Mouse (Mus musculus) liver, embryonic 11.5 days (tissue): ENCODE measurements around the gene Tmem98. TPM values are rescaled to one million over a fixed set of nuclear protein-coding genes. Genes with fewer than 3 reads are reported as not detected.
A peak's percentile ranks its signal among the peaks of the same experiment; 100 is the strongest.

Experiments used
- ATAC-seq: fragments of 200-750 bp; cut with Nextera tagmentation; replicated peaks from 2 replicates; pipeline ENCODE4 v1.8.0; 2017; ENCODE audit warnings: moderate number of reproducible peaks, mild to moderate bottlenecking, moderate TSS enrichment, moderate library complexity; ENCODE audit not compliant: low FRiP score
- DNase-seq: peaks from one replicate; pipeline ENCODE4 v3.0.0-alpha.2; 2017; ENCODE audit warnings: low spot score
- H3K27ac ChIP-seq: fragments of 300-500 bp; sonication (generic); 2 replicates; pipeline ENCODE4 v1.5.1; 2014; ENCODE audit warnings: mild to moderate bottlenecking, low read depth, low read length, control low read depth
- H3K27me3 ChIP-seq: fragments of 300-500 bp; sonication (generic); replicated peaks from 2 replicates; pipeline ENCODE4 v1.6.1; 2014; ENCODE audit warnings: low read length, mixed read lengths; ENCODE audit not compliant: control insufficient read depth, insufficient read depth
- H3K36me3 ChIP-seq: fragments of 300-500 bp; sonication (generic); 2 replicates; pipeline ENCODE4 v1.6.1; 2014; ENCODE audit warnings: mild to moderate bottlenecking, low read length, moderate library complexity, mixed read lengths; ENCODE audit not compliant: control insufficient read depth, insufficient read depth
- H3K4me1 ChIP-seq: fragments of 300-500 bp; sonication (generic); replicated peaks from 2 replicates; pipeline ENCODE4 v1.6.1; 2014; ENCODE audit warnings: low read length, mixed read lengths; ENCODE audit not compliant: control insufficient read depth, insufficient read depth
- H3K4me2 ChIP-seq: fragments of 300-500 bp; sonication (generic); 2 replicates; pipeline ENCODE4 v1.6.1; 2014; ENCODE audit warnings: mild to moderate bottlenecking, control low read depth, moderate library complexity
- H3K4me3 ChIP-seq: fragments of 300-500 bp; sonication (generic); 2 replicates; pipeline ENCODE4 v1.5.1; 2014; ENCODE audit warnings: low read depth, low read length, control low read depth
- H3K9ac ChIP-seq: fragments of 300-500 bp; sonication (generic); 2 replicates; pipeline ENCODE4 v1.6.1; 2014; ENCODE audit warnings: low read depth, low read length, control low read depth
- H3K9me3 ChIP-seq: fragments of 300-500 bp; sonication (generic); 2 replicates; pipeline ENCODE4 v1.6.1; 2016; ENCODE audit warnings: low read length, inconsistent platforms, mixed read lengths; ENCODE audit not compliant: control insufficient read depth
- WGBS: fragments of 180-500 bp; shearing (Covaris S2); extraction: QIAGEN DNeasy Blood & Tissue Kit; methylation state at CpG from one replicate; pipeline ENCODE4 v1.1.7; 2014; 5-methylcytosine and 5-hydroxymethylcytosine counted together
- polyA plus RNA-seq: library from polyadenylated mRNA; unstranded; fragments of >200 nt; fragmentation: Nextera tagmentation; extraction: Ambion mirVana; gene quantifications from 2 replicates; pipeline ENCODE4 v1.2.1, GENCODE M21; 2014

Gene Tmem98
- polyA plus RNA-seq, 1 experiment from 2014 or later = 52.3 TPM

GRCm38 (mm10) chr11:80772595-80773210 is 37.3 kb upstream of the Tmem98 start:
- ATAC-seq = no peak
- no peak overlapping the region for H3K27ac ChIP-seq
- WGBS = 62% methylated on average over 6 of the region's 6 CpGs

GRCm38 (mm10) chr11:80775535-80775934 is 34.4 kb upstream of the Tmem98 start:
- no peak overlapping the region for H3K9ac ChIP-seq
- peaks cover 2% of the 10 kb centered on the region; the same call in 1 of the 2 replicates for H3K4me1 ChIP-seq
- no peaks in the 10 kb centered on the region for H3K27me3 ChIP-seq
- ATAC-seq (no peak), DNase-seq (no peak)
- no peaks in the 10 kb centered on the region for H3K9me3 ChIP-seq
- no peak overlapping the region for H3K4me3 ChIP-seq
- H3K27ac ChIP-seq = no peak overlapping the region
- no peaks in the 10 kb centered on the region for H3K36me3 ChIP-seq
- 75% methylated on average over 3 of the region's 3 CpGs for WGBS
- H3K4me2 ChIP-seq = no peak overlapping the region

More at GRCm38 (mm10) chr11:80772595-80773210, 37.3 kb upstream of the Tmem98 start:
- Histone ChIP-seq H3K9me3 (no peaks in the 10 kb centered on the region), H3K4me3 (no peak overlapping the region), H3K9ac (no peak overlapping the region), H3K4me1 (no peaks in the 10 kb centered on the region), H3K27me3 (no peaks in the 10 kb centered on the region), H3K36me3 (no peaks in the 10 kb centered on the region), H3K4me2 (no peak overlapping the region)
- no peak for DNase-seq

DNA sequence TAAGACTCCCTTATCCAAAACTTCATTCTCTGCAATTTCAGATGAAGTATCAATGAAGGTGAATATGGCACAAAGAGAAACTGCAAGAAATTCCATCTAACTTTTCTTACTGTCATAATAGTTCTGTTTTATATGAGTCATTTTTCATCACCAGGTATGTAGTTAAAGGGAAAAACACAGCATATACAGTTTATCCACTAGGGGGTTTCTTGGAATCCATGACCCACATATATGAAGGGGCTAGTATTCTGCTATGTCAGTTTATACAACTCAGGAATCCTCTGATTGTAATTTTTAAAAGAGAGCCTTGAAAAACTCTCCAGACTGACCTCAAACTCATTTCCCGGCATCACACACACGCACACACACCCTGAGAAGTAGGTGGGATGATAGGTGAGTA is 32.3 kb upstream of the Tmem98 start:
- Histone ChIP-seq H3K27ac (no peak overlapping the region), H3K9ac (no peak overlapping the region), H3K4me2 (no peak overlapping the region), H3K36me3 (no peaks in the 10 kb centered on the region), H3K4me3 (no peak overlapping the region), H3K27me3 (no peaks in the 10 kb centered on the region), H3K4me1 (peaks cover 2% of the 10 kb centered on the region; the same call in 1 of the 2 replicates), H3K9me3 (no peaks in the 10 kb centered on the region)
- ATAC-seq = no peak
- no peak for DNase-seq
- 81% methylated on average over 2 of the region's 2 CpGs for WGBS

- Histone ChIP-seq H3K4me1 (peaks cover 5% of the 10 kb centered on the region), H3K4me2 (no peak overlapping the region), H3K27me3 (no peaks in the 10 kb centered on the region), H3K27ac (no peak overlapping the region), H3K36me3 (no peaks in the 10 kb centered on the region), H3K4me3 (no peak overlapping the region), H3K9ac (no peak overlapping the region), H3K9me3 (no peaks in the 10 kb centered on the region)
- ATAC-seq = no peak
- WGBS = 65% methylated on average over 6 of the region's 6 CpGs
- DNase-seq = no peak
These were observed 31.8 kb upstream of the Tmem98 start for GRCm38 (mm10) chr11:80778157-80778556.

DNA sequence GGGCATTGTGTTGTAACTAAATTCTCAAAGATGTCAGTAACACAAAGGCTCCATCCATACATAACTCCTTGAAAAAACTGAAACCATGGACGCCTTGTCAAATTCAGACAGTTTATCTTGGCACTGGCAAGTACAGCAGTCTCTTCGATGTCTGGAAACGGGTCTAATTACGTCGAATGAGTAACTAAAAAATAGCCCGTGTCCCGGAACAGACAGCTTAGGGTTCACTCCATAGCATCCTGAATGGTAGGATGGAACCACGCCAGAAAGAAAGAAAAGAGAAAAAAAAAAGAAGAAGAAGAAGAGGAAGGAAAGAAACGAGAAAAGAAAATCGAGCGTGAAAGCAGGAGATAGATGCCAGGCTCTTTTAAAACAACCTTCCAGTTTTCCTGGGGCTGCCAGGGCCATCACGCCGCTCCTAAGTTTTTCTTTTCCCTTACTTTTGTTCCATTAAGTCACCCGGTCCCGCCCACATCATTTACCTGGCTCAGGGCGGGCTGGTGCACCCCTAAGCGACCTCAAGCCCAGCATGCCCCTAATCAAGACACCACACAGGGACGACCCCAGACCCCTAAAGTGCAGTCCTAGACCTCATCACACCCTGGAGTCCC is 31.0 kb upstream of the Tmem98 start:
- Histone ChIP-seq H3K4me1 (peaks cover 9% of the 10 kb centered on the region), H3K9me3 (no peaks in the 10 kb centered on the region), H3K27me3 (no peaks in the 10 kb centered on the region), H3K4me2 (peak overlapping the region; percentile 97), H3K36me3 (no peaks in the 10 kb centered on the region), H3K4me3 (peak overlapping the region; percentile 77), H3K27ac (no peak overlapping the region), H3K9ac (peak overlapping the region; percentile 79)
- WGBS = 5% methylated on average over 18 of the region's 18 CpGs
- no peak for DNase-seq
- no peak; the same call in 1 of the 2 replicates for ATAC-seq

- H3K9ac ChIP-seq = peak within 1 kb of the TSS; percentile 79
- WGBS = 1% methylated on average over 82 of the region's 87 CpGs
- no peaks in the 10 kb centered on the region for H3K36me3 ChIP-seq
- H3K4me3 ChIP-seq = peak within 1 kb of the TSS; percentile 77
- H3K27me3 ChIP-seq = no peaks in the 10 kb centered on the region
- H3K4me1 ChIP-seq = peaks cover 13% of the 10 kb centered on the region
- peak within 1 kb of the TSS; percentile 97 for H3K4me2 ChIP-seq
- H3K27ac ChIP-seq = peak within 1 kb of the TSS; percentile 71; the same call in 1 of the 2 replicates
- ATAC-seq (peak; percentile 88), DNase-seq (peak; percentile 88)
- no peaks in the 10 kb centered on the region for H3K9me3 ChIP-seq
These were observed 30.2 kb upstream of the Tmem98 start, which contains the start of gene Myo1d for GRCm38 (mm10) chr11:80779527-80780344. Myo1d (minus strand) TSS chr11:80780025.

DNA sequence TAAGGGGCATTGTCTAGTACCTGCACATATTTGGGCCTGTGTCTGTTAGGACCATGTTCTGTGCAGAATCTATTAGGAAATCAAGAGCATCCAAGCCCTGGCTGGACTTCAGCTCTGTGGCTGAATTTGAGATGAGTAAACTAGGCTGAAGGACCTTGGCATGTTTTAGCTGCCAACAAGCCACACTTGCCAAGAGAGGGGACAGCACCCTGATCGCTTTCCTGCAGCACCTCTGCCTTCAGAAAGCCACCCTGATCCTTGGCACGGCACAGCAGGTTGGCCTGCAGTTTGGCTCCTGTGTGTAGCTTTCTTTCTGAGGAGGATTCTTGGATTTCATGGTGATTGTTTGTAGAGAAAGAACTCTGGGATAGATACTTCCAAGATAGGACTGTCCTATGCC is 28.4 kb upstream of the Tmem98 start:
- H3K4me1 ChIP-seq = peaks cover 25% of the 10 kb centered on the region
- no peaks in the 10 kb centered on the region for H3K9me3 ChIP-seq
- no peak for ATAC-seq
- WGBS = 97% methylated on average over 2 of the region's 2 CpGs
- H3K4me2 ChIP-seq = no peak overlapping the region
- no peaks in the 10 kb centered on the region for H3K36me3 ChIP-seq
- DNase-seq = no peak
- H3K9ac ChIP-seq = no peak overlapping the region
- H3K27ac ChIP-seq = no peak overlapping the region
- H3K27me3 ChIP-seq = no peaks in the 10 kb centered on the region
- no peak overlapping the region for H3K4me3 ChIP-seq

DNA sequence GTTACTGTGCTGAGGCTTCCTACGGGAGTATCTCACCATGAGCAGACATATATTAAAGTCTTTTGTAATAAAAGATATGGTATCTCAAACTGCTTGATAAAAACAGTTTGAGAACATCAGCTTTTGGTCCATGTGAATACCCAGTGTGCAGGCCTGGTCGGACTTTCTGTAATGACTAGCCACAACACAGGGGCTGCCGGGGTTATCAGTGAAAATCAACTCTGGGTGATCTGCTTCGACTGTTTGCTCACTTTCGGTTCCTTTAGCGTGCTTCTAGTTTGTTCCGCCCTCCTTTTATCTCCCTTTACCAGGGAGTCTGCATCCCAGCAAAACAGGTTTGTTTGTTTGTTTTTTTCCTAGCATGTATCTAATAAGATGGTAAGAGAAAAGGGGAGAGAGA is 26.5 kb upstream of the Tmem98 start:
- ATAC-seq = 0 out of 2 replicates have a peak, but pooled peaks have one; percentile 19
- Histone ChIP-seq H3K9ac (peak overlapping the region; percentile 2; the same call in 1 of the 2 replicates), H3K4me2 (peak overlapping the region; percentile 64)

More for the DNA sequence above, 26.5 kb upstream of the Tmem98 start:
- 24% methylated on average over 7 of the region's 7 CpGs for WGBS
- no peak for DNase-seq
- Histone ChIP-seq H3K9me3 (no peaks in the 10 kb centered on the region), H3K4me1 (peaks cover 25% of the 10 kb centered on the region), H3K27me3 (no peaks in the 10 kb centered on the region), H3K36me3 (no peaks in the 10 kb centered on the region), H3K27ac (peak overlapping the region; percentile 98), H3K4me3 (no peak overlapping the region)
